Mouse (Mus musculus) heart, adult 2 months (tissue): Measurements from ENCODE around the gene Nptn.

ENCODE experiments used
- CTCF ChIP-seq: fragments of 200-600 bp; IDR thresholded peaks from 2 replicates; pipeline ENCODE4 v1.8.1; 2022; ENCODE audit warnings: antibody characterized with exemption, mild to moderate bottlenecking, moderate library complexity
- EP300 ChIP-seq: fragments of 200-500 bp; IDR thresholded peaks from 2 replicates; pipeline ENCODE4 v1.6.1; 2011; ENCODE audit warnings: low read depth, low read length, control low read depth; ENCODE audit not compliant: insufficient read depth
- POLR2A ChIP-seq: fragments of 200-500 bp; IDR thresholded peaks from 2 replicates; pipeline ENCODE4 v1.6.1; 2011; ENCODE audit warnings: mild to moderate bottlenecking, low read depth, low read length, control low read depth; ENCODE audit not compliant: insufficient read depth

- TF ChIP-seq CTCF (no peak), POLR2A (no peak), EP300 (no peak)
Measured at GRCm38 (mm10) chr9:58548897-58549296, 33.1 kb upstream of the Nptn start.
